Mouse (Mus musculus) intestine, embryonic 14.5 days (tissue): ENCODE results near the gene Epm2aip1. TPM values are rescaled to one million over a fixed set of nuclear protein-coding genes. Genes with fewer than 3 reads are reported as not detected.

Source experiments
- ATAC-seq: fragments of 200-750 bp; cut with Nextera tagmentation; replicated peaks from 2 replicates; pipeline ENCODE4 v1.8.0; 2017; ENCODE audit warnings: low read depth, moderate number of reproducible peaks, moderate TSS enrichment, moderate library complexity; ENCODE audit not compliant: low FRiP score, low TSS enrichment
- DNase-seq: peaks from one replicate; pipeline ENCODE4 v3.0.0-alpha.2; 2018; ENCODE audit warnings: low spot score
- H3K27ac ChIP-seq: fragments of 300-500 bp; sonication (generic); 2 replicates; pipeline ENCODE4 v1.5.1; 2014; ENCODE audit warnings: low read depth, mild to moderate bottlenecking, control low read depth
- H3K27me3 ChIP-seq: fragments of 300-500 bp; sonication (generic); replicated peaks from 2 replicates; pipeline ENCODE4 v1.6.1; 2014; ENCODE audit warnings: low read length, control low read depth; ENCODE audit not compliant: control insufficient read depth, insufficient read depth
- H3K36me3 ChIP-seq: fragments of 300-500 bp; sonication (generic); 2 replicates; pipeline ENCODE4 v1.6.1; 2014; ENCODE audit warnings: low read length, control low read depth; ENCODE audit not compliant: control insufficient read depth, insufficient read depth
- H3K4me1 ChIP-seq: fragments of 300-500 bp; sonication (generic); replicated peaks from 2 replicates; pipeline ENCODE4 v1.6.1; 2014; ENCODE audit warnings: low read length, control low read depth, mixed read lengths; ENCODE audit not compliant: control insufficient read depth, insufficient read depth
- H3K4me2 ChIP-seq: fragments of 300-500 bp; sonication (generic); 2 replicates; pipeline ENCODE4 v1.6.1; 2014; ENCODE audit warnings: low read length
- H3K4me3 ChIP-seq: fragments of 300-500 bp; sonication (generic); 2 replicates; pipeline ENCODE4 v1.5.1; 2014; ENCODE audit warnings: low read depth, low read length, control low read depth, mixed read lengths
- H3K9ac ChIP-seq: fragments of 300-500 bp; sonication (generic); 2 replicates; pipeline ENCODE4 v1.6.1; 2014; ENCODE audit warnings: mild to moderate bottlenecking, low read length
- H3K9me3 ChIP-seq: fragments of 300-500 bp; sonication (generic); 2 replicates; pipeline ENCODE4 v1.6.1; 2016; ENCODE audit warnings: low read length, control low read depth; ENCODE audit not compliant: control insufficient read depth
- WGBS: fragments of 180-500 bp; shearing (Covaris S2); extraction: QIAGEN DNeasy Blood & Tissue Kit; methylation state at CpG from one replicate; pipeline ENCODE4 v1.1.7; 2014; 5-methylcytosine and 5-hydroxymethylcytosine counted together
- polyA plus RNA-seq: library from polyadenylated mRNA; unstranded; fragments of >200 nt; fragmentation: Nextera tagmentation; extraction: Ambion mirVana; gene quantifications from 2 replicates; pipeline ENCODE4 v1.2.1, GENCODE M21; 2014

Epm2aip1 gene
- polyA plus RNA-seq, 1 experiment from 2014 or later: 35.7 TPM

DNA sequence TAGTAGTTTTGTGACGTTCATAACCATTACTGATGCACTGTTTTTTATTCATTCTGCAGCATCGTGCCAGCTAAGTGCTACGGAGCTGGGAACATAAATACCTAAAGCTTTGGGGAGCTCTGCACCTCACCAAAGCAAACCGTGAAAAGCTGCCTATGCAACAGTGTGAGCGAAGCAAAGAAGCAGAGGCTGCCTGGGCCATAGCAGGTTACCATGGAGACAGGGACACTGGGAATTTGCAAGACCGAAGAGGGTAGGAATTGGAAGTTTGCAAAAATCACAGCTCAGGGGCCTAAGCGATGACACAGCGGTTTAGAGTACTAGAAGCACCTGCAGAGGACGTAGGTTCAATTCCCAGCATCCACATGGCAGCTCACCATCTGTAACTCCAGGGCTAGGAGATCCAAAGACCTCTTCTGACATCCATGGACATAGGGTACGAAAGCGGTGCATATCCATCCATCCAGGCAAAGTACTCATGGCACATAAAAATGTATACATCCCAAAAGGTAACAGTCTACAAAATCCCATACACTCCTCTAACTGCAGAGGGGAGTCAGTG, 18.9 kb downstream of the Epm2aip1 start:
- no peaks in the 10 kb centered on the region for H3K9me3 ChIP-seq
- WGBS: 76% methylated on average over 11 of the region's 11 CpGs
- H3K36me3 ChIP-seq: no peaks in the 10 kb centered on the region
- no peaks in the 10 kb centered on the region for H3K27me3 ChIP-seq
- ATAC-seq (no peak), DNase-seq (no peak)
- no peak overlapping the region for H3K4me3 ChIP-seq
- H3K9ac ChIP-seq: no peak overlapping the region
- H3K27ac ChIP-seq: no peak overlapping the region
- H3K4me1 ChIP-seq: peaks cover 8% of the 10 kb centered on the region; the same call in 1 of the 2 replicates
- H3K4me2 ChIP-seq: no peak overlapping the region

- no peak overlapping the region for H3K27ac ChIP-seq
- H3K4me1 ChIP-seq: peaks cover 7% of the 10 kb centered on the region; the same call in 1 of the 2 replicates
- no peak overlapping the region for H3K4me2 ChIP-seq
- ATAC-seq (no peak), DNase-seq (no peak)
- no peaks in the 10 kb centered on the region for H3K27me3 ChIP-seq
- H3K9me3 ChIP-seq: no peaks in the 10 kb centered on the region
- H3K36me3 ChIP-seq: no peaks in the 10 kb centered on the region
- 88% methylated on average over 4 of the region's 4 CpGs for WGBS
- no peak overlapping the region for H3K4me3 ChIP-seq
- no peak overlapping the region for H3K9ac ChIP-seq
Measured at GRCm38 (mm10) chr9:111293234-111293633, 21.5 kb downstream of the Epm2aip1 start.

- ATAC-seq (no peak), DNase-seq (no peak)
- no peaks in the 10 kb centered on the region for H3K36me3 ChIP-seq
- no peak overlapping the region for H3K4me2 ChIP-seq
- no peak overlapping the region for H3K4me3 ChIP-seq
- no peak overlapping the region for H3K9ac ChIP-seq
- no peaks in the 10 kb centered on the region for H3K4me1 ChIP-seq
- no peaks in the 10 kb centered on the region for H3K27me3 ChIP-seq
- H3K27ac ChIP-seq: no peak overlapping the region
- H3K9me3 ChIP-seq: no peaks in the 10 kb centered on the region
- WGBS: 95% methylated on average over 6 of the region's 6 CpGs
Measured at GRCm38 (mm10) chr9:111294911-111295310, 23.2 kb downstream of the Epm2aip1 start.

DNA sequence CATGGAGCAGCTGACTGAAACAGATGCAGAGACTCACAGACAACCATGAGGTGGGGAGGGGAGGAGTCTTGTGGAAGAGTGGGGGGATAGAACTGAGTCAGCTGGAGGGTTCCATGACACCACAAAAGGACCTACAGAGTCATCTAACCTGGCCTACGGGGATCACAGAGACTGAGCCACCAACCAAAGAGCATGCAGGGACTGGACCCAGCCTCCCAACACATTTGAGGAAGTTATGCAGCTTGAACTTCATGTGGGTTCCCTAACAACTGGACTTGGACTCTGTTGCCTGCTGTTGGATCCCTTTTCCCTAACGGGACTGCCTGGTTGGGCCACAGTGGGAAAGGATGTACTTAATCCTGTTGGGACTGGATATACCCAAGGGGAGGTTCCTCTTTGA, 23.6 kb downstream of the Epm2aip1 start:
- H3K36me3 ChIP-seq: no peaks in the 10 kb centered on the region
- H3K4me3 ChIP-seq: no peak overlapping the region
- H3K27me3 ChIP-seq: no peaks in the 10 kb centered on the region
- H3K9me3 ChIP-seq: no peaks in the 10 kb centered on the region
- no peak overlapping the region for H3K27ac ChIP-seq
- no peak for ATAC-seq
- no peak overlapping the region for H3K4me2 ChIP-seq
- H3K9ac ChIP-seq: no peak overlapping the region
- no peak for DNase-seq
- WGBS: 87% methylated on average over 2 of the region's 2 CpGs
- no peaks in the 10 kb centered on the region for H3K4me1 ChIP-seq

DNA sequence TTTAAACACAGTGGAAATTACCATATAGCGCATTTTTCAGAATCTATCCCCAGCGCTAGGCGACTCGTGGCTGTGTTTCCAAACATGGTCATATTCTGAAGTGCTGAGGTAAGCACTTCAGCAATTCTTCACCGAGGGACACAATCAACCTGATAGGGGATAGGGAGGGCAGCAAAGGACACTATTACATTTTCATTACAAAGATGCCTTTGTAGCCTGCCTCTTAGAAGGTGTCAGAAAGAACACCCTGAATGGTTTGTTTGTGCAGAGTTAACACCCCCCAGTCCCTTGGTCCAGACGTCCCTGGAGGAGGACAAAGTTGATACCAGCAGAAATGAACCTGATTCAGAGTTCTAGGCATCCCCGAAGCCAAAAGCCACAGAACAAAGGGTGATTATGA, 24.7 kb downstream of the Epm2aip1 start:
- no peak for ATAC-seq
- WGBS: 71% methylated on average over 7 of the region's 7 CpGs

DNA sequence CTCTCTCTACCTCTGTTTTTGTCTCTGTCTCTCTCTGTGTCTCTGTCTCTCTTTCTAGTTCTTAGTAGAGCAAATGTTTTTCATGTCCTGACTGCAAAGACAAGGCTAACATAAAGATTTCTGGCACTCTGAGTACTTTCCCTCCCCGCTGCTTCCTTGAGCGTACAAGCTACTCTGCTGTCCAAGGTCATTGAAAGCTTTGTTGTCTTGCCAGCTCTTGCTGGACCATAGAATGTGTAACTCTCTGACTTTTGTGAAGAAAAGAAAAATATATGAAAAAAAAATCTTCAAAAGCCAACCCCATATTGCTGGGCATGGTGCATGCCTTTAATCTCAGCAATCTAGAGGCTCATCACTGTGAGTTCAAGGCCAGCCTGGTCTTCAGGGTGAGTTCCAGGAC, 26.9 kb downstream of the Epm2aip1 start:
- 66% methylated on average over 2 of the region's 2 CpGs for WGBS

More for the DNA sequence above, 24.7 kb downstream of the Epm2aip1 start:
- no peaks in the 10 kb centered on the region for H3K27me3 ChIP-seq
- no peaks in the 10 kb centered on the region for H3K9me3 ChIP-seq
- DNase-seq: no peak
- H3K27ac ChIP-seq: no peak overlapping the region
- H3K4me1 ChIP-seq: no peaks in the 10 kb centered on the region
- no peak overlapping the region for H3K4me2 ChIP-seq
- H3K4me3 ChIP-seq: no peak overlapping the region
- no peak overlapping the region for H3K9ac ChIP-seq
- no peaks in the 10 kb centered on the region for H3K36me3 ChIP-seq

DNA sequence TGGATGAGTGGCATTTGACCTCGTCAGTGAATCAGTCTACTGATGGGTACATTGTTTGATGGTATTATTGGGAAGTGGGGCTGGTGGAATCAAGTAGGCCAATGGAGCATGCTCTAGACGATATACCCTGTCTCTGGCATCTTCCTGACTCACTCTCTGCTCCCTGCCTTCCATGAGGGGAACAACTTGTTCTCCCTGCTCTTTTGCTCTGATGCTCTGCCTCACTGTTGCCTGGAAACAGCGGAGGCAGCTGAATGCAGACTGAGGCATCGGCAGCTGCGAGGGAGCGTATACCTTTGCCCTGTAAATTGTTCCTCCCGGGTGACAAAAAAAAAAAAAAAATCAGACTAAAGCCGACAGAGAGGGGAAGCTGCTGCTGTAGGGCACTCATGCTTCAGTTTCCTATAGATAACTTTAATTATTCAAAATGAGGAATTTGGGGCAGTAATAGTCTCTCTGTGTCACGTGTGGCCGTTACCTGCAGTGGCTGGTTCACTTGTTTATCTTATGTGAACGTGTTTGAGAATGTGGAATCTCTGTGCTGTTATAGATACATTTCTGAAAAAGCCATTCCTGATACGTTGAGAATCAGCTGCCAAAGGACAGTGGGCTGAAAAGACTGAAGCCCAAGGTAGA, 30.6 kb downstream of the Epm2aip1 start:
- H3K27ac ChIP-seq: no peak overlapping the region
- H3K9ac ChIP-seq: no peak overlapping the region
- H3K4me1 ChIP-seq: no peaks in the 10 kb centered on the region
- H3K9me3 ChIP-seq: no peaks in the 10 kb centered on the region
- no peak overlapping the region for H3K4me2 ChIP-seq
- no peaks in the 10 kb centered on the region for H3K27me3 ChIP-seq
- H3K4me3 ChIP-seq: no peak overlapping the region
- 64% methylated on average over 12 of the region's 12 CpGs for WGBS
- ATAC-seq: no peak
- no peaks in the 10 kb centered on the region for H3K36me3 ChIP-seq
- DNase-seq: no peak

More for the DNA sequence above, 26.9 kb downstream of the Epm2aip1 start:
- DNase-seq (no peak), ATAC-seq (no peak)
- Histone ChIP-seq H3K27ac (no peak overlapping the region), H3K4me3 (no peak overlapping the region), H3K9me3 (no peaks in the 10 kb centered on the region), H3K27me3 (no peaks in the 10 kb centered on the region), H3K4me1 (no peaks in the 10 kb centered on the region), H3K36me3 (no peaks in the 10 kb centered on the region), H3K9ac (no peak overlapping the region), H3K4me2 (no peak overlapping the region)

DNA sequence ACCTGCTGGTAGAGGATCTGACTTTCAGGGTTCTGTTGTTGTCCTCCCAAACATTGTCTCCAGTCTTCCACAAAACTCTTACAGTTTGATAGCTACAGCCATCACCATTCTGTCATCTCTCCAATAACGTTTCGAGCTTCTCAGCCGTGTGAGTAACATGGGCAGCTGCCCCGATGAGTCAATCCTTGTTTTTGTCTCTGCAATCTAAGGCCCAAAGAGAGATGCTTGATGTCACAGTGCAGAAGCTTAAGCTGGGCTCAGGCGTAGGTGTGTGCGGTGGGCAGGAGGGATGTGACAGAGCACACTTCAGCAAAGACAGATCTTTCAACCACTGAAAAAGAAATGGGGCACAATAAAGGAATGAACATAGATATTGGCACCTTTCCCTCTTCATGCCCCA, 32.3 kb downstream of the Epm2aip1 start:
- DNase-seq (no peak), ATAC-seq (no peak)
- Histone ChIP-seq H3K4me2 (no peak overlapping the region), H3K36me3 (no peaks in the 10 kb centered on the region), H3K9me3 (no peaks in the 10 kb centered on the region), H3K4me1 (no peaks in the 10 kb centered on the region), H3K9ac (no peak overlapping the region), H3K27me3 (peaks cover 2% of the 10 kb centered on the region), H3K27ac (no peak overlapping the region), H3K4me3 (no peak overlapping the region)
- WGBS: 93% methylated on average over 6 of the region's 6 CpGs

DNA sequence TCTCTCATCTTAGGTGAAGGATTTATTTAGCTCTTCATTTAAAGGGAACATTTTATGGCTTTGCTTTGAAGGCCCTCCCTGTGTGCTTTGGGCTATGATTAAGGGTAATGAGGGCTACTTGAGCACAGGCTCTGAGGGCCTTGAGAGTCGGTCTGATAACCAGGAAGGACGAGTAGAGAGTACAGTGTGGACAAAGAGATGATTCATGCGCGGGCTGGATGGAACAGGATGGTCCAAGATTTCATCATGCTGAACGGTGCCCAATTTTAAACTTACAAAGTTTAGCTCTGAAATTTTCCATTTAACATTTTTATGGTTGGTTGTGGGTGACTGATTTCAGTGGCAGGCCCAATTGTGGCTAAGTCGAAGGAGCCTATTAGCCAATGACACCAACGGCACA, 34.4 kb downstream of the Epm2aip1 start:
- ATAC-seq: no peak
- WGBS: 78% methylated on average over 7 of the region's 7 CpGs

More for the DNA sequence above, 34.4 kb downstream of the Epm2aip1 start:
- H3K9me3 ChIP-seq: no peaks in the 10 kb centered on the region
- H3K4me2 ChIP-seq: no peak overlapping the region
- no peak overlapping the region for H3K4me3 ChIP-seq
- peaks cover 23% of the 10 kb centered on the region for H3K27me3 ChIP-seq
- no peak overlapping the region for H3K27ac ChIP-seq
- DNase-seq: no peak
- H3K4me1 ChIP-seq: no peaks in the 10 kb centered on the region
- no peak overlapping the region for H3K9ac ChIP-seq
- H3K36me3 ChIP-seq: no peaks in the 10 kb centered on the region
